Mouse (Mus musculus): ENCODE results near the gene Rbms1. TPM values are rescaled to one million over a fixed set of nuclear protein-coding genes. Genes with fewer than 3 reads are reported as not detected.

Gene Rbms1
- total RNA-seq, 2 experiments from 2014 or later = 43.2 to 46.4 TPM

- peak; percentile 81 to 87 for DNase-seq
- intact Hi-C loops (cut with DNase I) = loop anchor here (2.0 kb wide), 6 partner anchors 20 to 522 kb away; no protein-coding TSS in a partner anchor
Measured at GRCm38 (mm10) chr2:60880789-60881570, 82.0 kb downstream of the Rbms1 start.

GRCm38 (mm10) chr2:60879966-60880788, 82.8 kb downstream of the Rbms1 start:
- intact Hi-C loops (cut with DNase I) = loop anchor here (2.0 kb wide), 6 partner anchors 19 to 523 kb away; no protein-coding TSS in a partner anchor
- no peak for DNase-seq

- intact Hi-C loops (cut with DNase I) = no loop called here
- DNase-seq = no peak
Measured at GRCm38 (mm10) chr2:60879141-60879818, 83.7 kb downstream of the Rbms1 start.

- intact Hi-C loops (cut with DNase I) = no loop called here
- DNase-seq = no peak
Measured at GRCm38 (mm10) chr2:60877543-60878386, 85.2 kb downstream of the Rbms1 start.

- intact Hi-C loops (cut with DNase I) = no loop called here
- no peak for DNase-seq
Measured at GRCm38 (mm10) chr2:60876891-60877290, 86.1 kb downstream of the Rbms1 start.

GRCm38 (mm10) chr2:60872095-60872811, 90.7 kb downstream of the Rbms1 start:
- DNase-seq = no peak
- intact Hi-C loops (cut with DNase I) = no loop called here

- intact Hi-C loops (cut with DNase I) = no loop called here
- DNase-seq = no peak
Measured at GRCm38 (mm10) chr2:60871001-60871400, 92.0 kb downstream of the Rbms1 start.

- intact Hi-C loops (cut with DNase I) = no loop called here
- no peak for DNase-seq
Measured at GRCm38 (mm10) chr2:60870450-60870849, 92.5 kb downstream of the Rbms1 start.

GRCm38 (mm10) chr2:60869001-60869743, 93.8 kb downstream of the Rbms1 start:
- no peak for DNase-seq
- intact Hi-C loops (cut with DNase I) = no loop called here

- intact Hi-C loops (cut with DNase I) = no loop called here
- no peak for DNase-seq
Measured at GRCm38 (mm10) chr2:60868060-60868662, 94.8 kb downstream of the Rbms1 start.

GRCm38 (mm10) chr2:60867304-60867703, 95.7 kb downstream of the Rbms1 start:
- no peak for DNase-seq

GRCm38 (mm10) chr2:60865869-60866268, 97.1 kb downstream of the Rbms1 start:
- no peak for DNase-seq
- intact Hi-C loops (cut with DNase I) = no loop called here

More at GRCm38 (mm10) chr2:60867304-60867703, 95.7 kb downstream of the Rbms1 start:
- intact Hi-C loops (cut with DNase I) = no loop called here

- intact Hi-C loops (cut with DNase I) = no loop called here
- no peak for DNase-seq
Measured at GRCm38 (mm10) chr2:60864977-60865376, 98.0 kb downstream of the Rbms1 start.

GRCm38 (mm10) chr2:60864256-60864795, 98.7 kb downstream of the Rbms1 start:
- DNase-seq = no peak
- intact Hi-C loops (cut with DNase I) = no loop called here

- peak in 1 of 2 experiments; percentile 50 for DNase-seq
- intact Hi-C loops (cut with DNase I) = no loop called here
Measured at GRCm38 (mm10) chr2:60863827-60864226, 99.2 kb downstream of the Rbms1 start.

GRCm38 (mm10) chr2:60862913-60863711, 99.9 kb downstream of the Rbms1 start:
- intact Hi-C loops (cut with DNase I) = no loop called here
- no peak for DNase-seq

- no peak for DNase-seq
Measured at GRCm38 (mm10) chr2:60858116-60858515, 104.9 kb downstream of the Rbms1 start.

More at GRCm38 (mm10) chr2:60858116-60858515, 104.9 kb downstream of the Rbms1 start:
- intact Hi-C loops (cut with DNase I) = no loop called here

All from heart, postnatal 36 days (tissue).